Mouse (Mus musculus) MEL (cell line): Measurements from ENCODE around the gene Proser2. TPM values are rescaled to one million over a fixed set of nuclear protein-coding genes. Genes with fewer than 3 reads are reported as not detected.

Experiments
- DNase-seq: peaks from one replicate; pipeline ENCODE4 v3.0.0; 2011; ENCODE audit warnings: low read depth, low spot score
- H3K27ac ChIP-seq: 2 replicates; pipeline ENCODE4 v1.5.1; 2012; ENCODE audit warnings: low read depth, mild to moderate bottlenecking, control low read depth, low read length, moderate library complexity; ENCODE audit not compliant: control insufficient read depth
- H3K27me3 ChIP-seq, 2 experiments: fragments of 150-350 bp in 1 of 2; sonication (generic) in 1 of 2; 2 replicates each; pipeline ENCODE4 v1.6.1; 2012; ENCODE audit warnings: low read length in 2 of 2, mild to moderate bottlenecking in 2 of 2, improper control_type of control experiment in 1 of 2, moderate library complexity in 1 of 2; ENCODE audit not compliant: insufficient read depth in 2 of 2, control insufficient read depth in 1 of 2
- H3K36me3 ChIP-seq, 2 experiments: 2 replicates each; pipeline ENCODE4 v1.6.1; 2012 to 2014; ENCODE audit warnings: low read length in 2 of 2, improper control_type of control experiment in 1 of 2, inconsistent platforms in 1 of 2, mild to moderate bottlenecking in 1 of 2; ENCODE audit not compliant: insufficient read depth in 2 of 2, control insufficient read depth in 1 of 2
- H3K4me1 ChIP-seq, 2 experiments: fragments of 150-350 bp in 1 of 2; sonication (generic) in 1 of 2; 2 replicates each; pipeline ENCODE4 v1.6.1; 2012; ENCODE audit warnings: low read length in 2 of 2, improper control_type of control experiment in 1 of 2, mild to moderate bottlenecking in 1 of 2; ENCODE audit not compliant: insufficient read depth in 2 of 2, control insufficient read depth in 1 of 2
- H3K4me3 ChIP-seq, 2 experiments: fragments of 150-350 bp in 1 of 2; sonication (generic) in 1 of 2; 2 replicates each; pipeline ENCODE4 v1.5.1; 2012; ENCODE audit warnings: low read depth in 2 of 2, low read length in 2 of 2, mild to moderate bottlenecking in 2 of 2, moderate library complexity in 2 of 2, control low read depth in 1 of 2, improper control_type of control experiment in 1 of 2; ENCODE audit not compliant: control insufficient read depth in 1 of 2, insufficient read depth in 1 of 2
- H3K79me2 ChIP-seq: 2 replicates; pipeline ENCODE4 v1.6.1; 2012; ENCODE audit warnings: mild to moderate bottlenecking, low read length, moderate library complexity; ENCODE audit not compliant: control insufficient read depth, poor library complexity, insufficient read depth
- H3K9ac ChIP-seq: 2 replicates; pipeline ENCODE4 v1.6.1; 2012; ENCODE audit warnings: low read depth, mild to moderate bottlenecking, control low read depth, low read length, moderate library complexity; ENCODE audit not compliant: control insufficient read depth, poor library complexity, severe bottlenecking
- H3K9me3 ChIP-seq: fragments of 150-350 bp; sonication (generic); replicated peaks from 2 replicates; pipeline ENCODE4 v1.6.1; 2012; ENCODE audit warnings: mild to moderate bottlenecking, low read length, improper control_type of control experiment, moderate library complexity; ENCODE audit not compliant: insufficient read depth
- CHD1 ChIP-seq: IDR thresholded peaks from 2 replicates; pipeline ENCODE4 v1.6.1; 2012; ENCODE audit warnings: low read depth, mild to moderate bottlenecking, inconsistent platforms, low read length, improper control_type of control experiment
- CTCF ChIP-seq, 3 experiments: IDR thresholded peaks in 2 of 3; conservative IDR thresholded peaks in 1 of 3; 2 replicates each; pipeline ENCODE4 v1.5.1; 2011 to 2012; ENCODE audit warnings: low read length in 3 of 3, low read depth in 2 of 3, mild to moderate bottlenecking in 2 of 3, improper control_type of control experiment in 1 of 3, inconsistent platforms in 1 of 3, mixed read lengths in 1 of 3, moderate library complexity in 1 of 3; ENCODE audit not compliant: control insufficient read depth in 1 of 3, insufficient read depth in 1 of 3, poor library complexity in 1 of 3, severe bottlenecking in 1 of 3
- GABPA ChIP-seq: IDR thresholded peaks from 2 replicates; pipeline ENCODE4 v1.6.1; 2012; ENCODE audit warnings: low read depth, mild to moderate bottlenecking, inconsistent platforms, low read length, improper control_type of control experiment, moderate library complexity
- MAX ChIP-seq: IDR thresholded peaks from 2 replicates; pipeline ENCODE4 v1.6.1; 2011; ENCODE audit warnings: low read length, improper control_type of control experiment
- MAZ ChIP-seq: IDR thresholded peaks from 2 replicates; pipeline ENCODE4 v1.6.1; 2012; ENCODE audit warnings: low read depth, mild to moderate bottlenecking, inconsistent platforms, low read length, improper control_type of control experiment
- MYC ChIP-seq: IDR thresholded peaks from 2 replicates; pipeline ENCODE4 v1.6.1; 2011; ENCODE audit warnings: low read depth, mild to moderate bottlenecking, low read length, improper control_type of control experiment, moderate library complexity
- POLR2AphosphoS2 ChIP-seq: IDR thresholded peaks from 2 replicates; pipeline ENCODE4 v1.6.1; 2011; ENCODE audit warnings: low read length, improper control_type of control experiment
- POLR2AphosphoS5 ChIP-seq: IDR thresholded peaks from 2 replicates; pipeline ENCODE4 v1.6.1; 2012; ENCODE audit warnings: low read depth, borderline replicate concordance, mild to moderate bottlenecking, inconsistent platforms, low read length, moderate library complexity, mixed read lengths
- SMC3 ChIP-seq: IDR thresholded peaks from 2 replicates; pipeline ENCODE4 v1.6.1; 2011; ENCODE audit warnings: low read depth, low read length, improper control_type of control experiment
- UBTF ChIP-seq: IDR thresholded peaks from 2 replicates; pipeline ENCODE4 v1.6.1; 2012; ENCODE audit warnings: low read depth, mild to moderate bottlenecking, inconsistent platforms, low read length, improper control_type of control experiment, moderate library complexity, borderline replicate concordance; ENCODE audit not compliant: insufficient read depth
- USF1 ChIP-seq: IDR thresholded peaks from 2 replicates; pipeline ENCODE4 v1.6.1; 2014; ENCODE audit warnings: low read depth, mild to moderate bottlenecking, inconsistent platforms, low read length, improper control_type of control experiment, moderate library complexity
- polyA plus RNA-seq, 2 experiments: library from polyadenylated mRNA; stranded (reverse) in 1 of 2; unstranded in 1 of 2; fragments of >175 nt in 1 of 2; fragments of >200 nt in 1 of 2; gene quantifications; 2 replicates each; pipeline versions ENCODE4 v1.2.1 to v1.2.4; 2012; ENCODE audit warnings: low replicate concordance in 2 of 2, low read depth in 1 of 2; ENCODE audit not compliant: insufficient read length in 2 of 2, insufficient read depth in 1 of 2, missing spikeins in 1 of 2
- total RNA-seq: library from RNA; depleted of rRNA; stranded (reverse); fragments of 300-350 nt; gene quantifications from 2 replicates; pipeline ENCODE4 v1.2.3, GENCODE M21; 2012

Proser2 gene
- total and polyA plus RNA-seq, 3 experiments = not detected

DNA sequence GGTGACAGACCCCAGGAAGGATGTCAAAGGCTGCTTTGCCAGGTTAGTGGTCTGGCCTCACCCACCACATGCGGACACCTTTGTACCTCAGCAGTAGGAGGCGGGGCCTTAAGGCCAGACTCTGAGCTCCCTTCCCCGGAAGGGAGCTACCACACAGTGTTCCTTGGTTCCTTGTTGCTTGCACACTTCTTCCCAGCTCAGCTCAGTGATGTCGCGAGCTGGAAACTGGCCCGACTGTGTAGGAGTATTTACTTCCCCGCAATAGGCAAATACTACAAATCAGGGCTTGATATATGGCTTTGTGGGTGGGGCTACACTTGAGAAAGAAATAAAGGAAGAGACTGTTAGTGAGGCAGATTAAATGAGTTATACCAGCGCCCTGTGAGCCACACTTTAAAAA is 48.9 kb downstream of the Proser2 start:
- no peaks in the 10 kb centered on the region; a peak in 1 of 4 replicates for H3K27me3 ChIP-seq
- no peak overlapping the region for H3K27ac ChIP-seq
- H3K4me3 ChIP-seq = no peak overlapping the region
- H3K36me3 ChIP-seq = no peaks in the 10 kb centered on the region
- no peaks in the 10 kb centered on the region for H3K79me2 ChIP-seq
- TF ChIP-seq SMC3 = no peak
- no peaks in the 10 kb centered on the region for H3K9me3 ChIP-seq
- peak; percentile 35 for DNase-seq
- H3K4me1 ChIP-seq = no peaks in the 10 kb centered on the region
- H3K9ac ChIP-seq = no peak overlapping the region

DNA sequence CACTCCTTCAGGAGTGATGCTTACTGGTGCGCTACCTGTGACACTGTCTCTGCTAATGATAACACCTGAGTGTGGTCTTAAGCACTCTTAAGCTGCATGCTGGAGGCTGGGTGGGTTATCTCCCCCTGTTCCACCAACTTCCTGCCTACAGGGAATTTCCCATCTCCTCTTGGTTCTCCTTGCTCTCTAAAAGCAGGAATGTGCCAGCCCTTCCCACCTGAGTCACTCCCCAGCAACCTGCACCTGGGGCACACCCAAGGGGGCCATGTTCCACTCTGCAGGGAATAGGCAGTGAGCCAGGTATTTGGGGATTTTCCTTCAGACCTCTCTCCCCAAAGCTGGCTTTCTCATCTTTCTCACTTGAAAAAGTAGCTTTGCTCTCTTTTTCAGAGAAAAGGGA is 50.0 kb downstream of the Proser2 start:
- H3K27me3 ChIP-seq = no peaks in the 10 kb centered on the region; a peak in 1 of 4 replicates
- no peaks in the 10 kb centered on the region for H3K79me2 ChIP-seq
- H3K27ac ChIP-seq = no peak overlapping the region
- TF ChIP-seq MAZ (no peak), MAX (no peak), MYC (no peak), GABPA (no peak), UBTF (no peak), POLR2AphosphoS2 (no peak), CTCF (IDR thresholded peaks at IDR 0.05 in 2 of 3, conservative IDR thresholded peaks at IDR 0.05 in 1 of 3; ENCODE audit: control insufficient read depth in 1 of 3, insufficient read depth in 1 of 3, low read depth in 2 of 3, low read length in 3 of 3, poor library complexity in 1 of 3, severe bottlenecking in 1 of 3) (no peak)
- no peak overlapping the region for H3K9ac ChIP-seq
- H3K4me3 ChIP-seq = no peak overlapping the region
- no peaks in the 10 kb centered on the region for H3K36me3 ChIP-seq
- H3K9me3 ChIP-seq = no peaks in the 10 kb centered on the region
- DNase-seq = no peak
- H3K4me1 ChIP-seq = no peaks in the 10 kb centered on the region

DNA sequence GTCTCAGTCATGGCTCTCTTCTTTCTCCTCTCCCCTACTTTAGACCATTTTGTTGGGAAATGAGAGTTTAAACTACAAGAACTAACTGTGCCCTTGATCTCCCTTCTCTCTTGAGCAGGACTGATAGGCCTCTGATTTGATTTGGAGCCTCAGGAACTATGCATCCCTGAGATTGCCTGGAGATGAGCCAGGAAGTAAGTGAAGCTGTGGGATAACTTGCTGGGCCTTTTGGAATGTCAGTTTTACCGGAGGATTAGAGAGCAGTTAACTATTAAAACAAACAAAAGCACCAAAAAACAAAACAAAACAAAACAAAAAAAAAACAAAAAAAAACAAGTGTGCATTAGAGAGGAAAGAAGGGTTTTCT is 54.5 kb downstream of the Proser2 start:
- H3K9me3 ChIP-seq = no peaks in the 10 kb centered on the region
- TF ChIP-seq USF1 (no peak), POLR2AphosphoS5 (no peak), CHD1 (no peak)
- H3K9ac ChIP-seq = no peak overlapping the region
- H3K4me1 ChIP-seq = peaks cover 0 to 5% of the 10 kb centered on the region in 2 experiments; a peak in 1 of 4 replicates
- DNase-seq = no peak
- no peak overlapping the region for H3K4me3 ChIP-seq
- H3K79me2 ChIP-seq = no peaks in the 10 kb centered on the region
- no peaks in the 10 kb centered on the region; a peak in 2 of 4 replicates for H3K27me3 ChIP-seq
- H3K27ac ChIP-seq = no peak overlapping the region
- no peaks in the 10 kb centered on the region for H3K36me3 ChIP-seq
